8 mouse cellular contexts compared by ENCODE assay signal in the genomic region with DNA sequence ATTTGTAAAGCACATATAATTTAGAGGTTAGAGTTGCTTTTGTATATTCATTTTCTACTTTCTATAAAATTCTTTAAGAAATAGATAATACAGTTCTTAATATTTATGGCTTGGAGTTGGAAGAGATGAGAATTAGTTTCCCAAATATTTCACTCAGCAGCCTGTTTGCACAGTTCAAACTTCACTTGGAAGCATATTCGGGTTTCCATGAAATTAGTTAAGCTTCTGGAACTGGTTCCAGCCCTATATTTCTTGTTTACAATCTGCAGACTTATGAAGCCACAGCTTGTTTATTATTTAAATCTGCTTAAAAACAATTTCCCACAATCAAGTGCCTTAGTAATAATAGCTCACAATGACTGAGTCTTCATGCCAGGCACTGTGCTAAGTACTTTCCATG. TPM values are rescaled to one million over a fixed set of nuclear protein-coding genes. Genes with fewer than 3 reads are reported as not detected.
DNase-seq lines count a peak whose midpoint lies in the region; ATAC-seq and TF ChIP-seq lines count a peak whose summit lies in the region.

No protein-coding gene starts in this region.

- no peaks in the 10 kb centered on the region for H3K36me3 ChIP-seq in forebrain, embryonic 10.5 days (replicated peaks)
- no peaks in the 10 kb centered on the region for H3K36me3 ChIP-seq in forebrain, embryonic 14.5 days (ENCODE audit: control insufficient read depth, insufficient read depth, low read length)
- no peaks in the 10 kb centered on the region for H3K36me3 ChIP-seq in kidney, embryonic 15.5 days
- H3K36me3 ChIP-seq in embryonic facial prominence, embryonic 15.5 days: no peaks in the 10 kb centered on the region
- no peaks in the 10 kb centered on the region for H3K36me3 ChIP-seq in liver, embryonic 14.5 days (replicated peaks; ENCODE audit: control insufficient read depth, insufficient read depth, low read depth)

- no peaks in the 10 kb centered on the region for H3K9me3 ChIP-seq in forebrain, embryonic 10.5 days
- H3K9me3 ChIP-seq in forebrain, embryonic 14.5 days (replicated peaks; ENCODE audit: control insufficient read depth, low read length): no peaks in the 10 kb centered on the region
- no peaks in the 10 kb centered on the region for H3K9me3 ChIP-seq in kidney, embryonic 15.5 days (replicated peaks)
- H3K9me3 ChIP-seq in embryonic facial prominence, embryonic 15.5 days (replicated peaks): no peaks in the 10 kb centered on the region
- no peaks in the 10 kb centered on the region for H3K9me3 ChIP-seq in liver, embryonic 14.5 days (ENCODE audit: control insufficient read depth, low read length)

- no peak for DNase-seq in forebrain, embryonic 10.5 days (ENCODE audit: extremely low spot score, low spot score)
- DNase-seq in forebrain, embryonic 14.5 days (ENCODE audit: low spot score): no peak
- DNase-seq in kidney, adult 8-10 months: no peak
- DNase-seq in liver, embryonic 14.5 days (ENCODE audit: low read depth in 3 of 3, low spot score in 3 of 3): no peak
- DNase-seq in adrenal gland, adult 18-20 months (ENCODE audit: low spot score in 2 of 2): no peak
- DNase-seq in frontal cortex, postnatal 25 days (ENCODE audit: low spot score in 2 of 2): no peak

- 62% methylated on average over 1 of the region's 1 CpGs for WGBS in forebrain, embryonic 10.5 days
- WGBS in forebrain, embryonic 14.5 days: 59% methylated on average over 1 of the region's 1 CpGs
- 54% methylated on average over 1 of the region's 1 CpGs for WGBS in kidney, embryonic 15.5 days
- WGBS in embryonic facial prominence, embryonic 15.5 days: 32% methylated on average over 1 of the region's 1 CpGs
- WGBS in liver, embryonic 14.5 days (ENCODE audit: insufficient replicate concordance): 41% methylated on average over 1 of the region's 1 CpGs

- no peak overlapping the region for H3K4me2 ChIP-seq in forebrain, embryonic 14.5 days (ENCODE audit: low read length)
- peak overlapping the region; percentile 69 for H3K4me2 ChIP-seq in kidney, embryonic 15.5 days
- H3K4me2 ChIP-seq in embryonic facial prominence, embryonic 15.5 days (replicated peaks): peak overlapping the region; percentile 77
- H3K4me2 ChIP-seq in liver, embryonic 14.5 days (ENCODE audit: low read depth): peak overlapping the region; percentile 83

- H3K27ac ChIP-seq in forebrain, embryonic 10.5 days: no peak overlapping the region
- H3K27ac ChIP-seq in forebrain, embryonic 14.5 days (ENCODE audit: low read depth, low read length): no peak overlapping the region
- H3K27ac ChIP-seq in kidney, embryonic 15.5 days: no peak overlapping the region
- no peak overlapping the region for H3K27ac ChIP-seq in embryonic facial prominence, embryonic 15.5 days (replicated peaks)
- H3K27ac ChIP-seq in liver, embryonic 14.5 days: no peak overlapping the region

- peaks cover 23% of the 10 kb centered on the region for H3K4me1 ChIP-seq in forebrain, embryonic 10.5 days
- peaks cover 8% of the 10 kb centered on the region for H3K4me1 ChIP-seq in forebrain, embryonic 14.5 days (ENCODE audit: control insufficient read depth, insufficient read depth, low read length)
- peaks cover 15% of the 10 kb centered on the region for H3K4me1 ChIP-seq in kidney, embryonic 15.5 days
- H3K4me1 ChIP-seq in embryonic facial prominence, embryonic 15.5 days: peaks cover 10% of the 10 kb centered on the region
- peaks cover 9% of the 10 kb centered on the region in 2 experiments for H3K4me1 ChIP-seq in liver, embryonic 14.5 days (replicated peaks; ENCODE audit: control insufficient read depth in 2 of 2, insufficient read depth in 2 of 2, low read length in 1 of 2)

- peaks cover 35% of the 10 kb centered on the region for H3K27me3 ChIP-seq in forebrain, embryonic 10.5 days (ENCODE audit: poor library complexity, severe bottlenecking)
- H3K27me3 ChIP-seq in forebrain, embryonic 14.5 days (replicated peaks; ENCODE audit: control insufficient read depth, insufficient read depth, low read length): peaks cover 5% of the 10 kb centered on the region; the same call in 1 of the 2 replicates
- no peaks in the 10 kb centered on the region for H3K27me3 ChIP-seq in kidney, embryonic 15.5 days
- no peaks in the 10 kb centered on the region for H3K27me3 ChIP-seq in embryonic facial prominence, embryonic 15.5 days
- H3K27me3 ChIP-seq in liver, embryonic 14.5 days (ENCODE audit: control insufficient read depth, insufficient read depth, low read length): no peaks in the 10 kb centered on the region

- H3K9ac ChIP-seq in forebrain, embryonic 14.5 days (ENCODE audit: low read length): no peak overlapping the region
- 0 out of 2 replicates have a peak overlapping the region, but pooled peaks have one; percentile 54 for H3K9ac ChIP-seq in kidney, embryonic 15.5 days
- no peak overlapping the region for H3K9ac ChIP-seq in embryonic facial prominence, embryonic 15.5 days
- H3K9ac ChIP-seq in liver, embryonic 14.5 days (replicated peaks): no peak overlapping the region

- TF ChIP-seq EP300 in liver, embryonic 14.5 days (IDR thresholded peaks at IDR 0.05; ENCODE audit: low read depth): no peak

- no peak for ATAC-seq in forebrain, embryonic 14.5 days
- ATAC-seq in kidney, embryonic 15.5 days (replicated peaks; ENCODE audit: low FRiP score): no peak
- ATAC-seq in embryonic facial prominence, embryonic 15.5 days (ENCODE audit: insufficient number of reproducible peaks, low FRiP score, low TSS enrichment, low read depth): no peak
- no peak for ATAC-seq in liver, embryonic 14.5 days (ENCODE audit: insufficient read depth)

- TF ChIP-seq CTCF in liver, embryonic 14.5 days (IDR thresholded peaks at IDR 0.05; ENCODE audit: low read depth): no peak

- H3K4me3 ChIP-seq in forebrain, embryonic 10.5 days: peak overlapping the region; percentile 59
- no peak overlapping the region for H3K4me3 ChIP-seq in forebrain, embryonic 14.5 days (ENCODE audit: low read depth, low read length)
- H3K4me3 ChIP-seq in kidney, embryonic 15.5 days (replicated peaks): peak overlapping the region; percentile 72
- H3K4me3 ChIP-seq in embryonic facial prominence, embryonic 15.5 days (replicated peaks): peak overlapping the region; percentile 65
- H3K4me3 ChIP-seq in liver, embryonic 14.5 days (ENCODE audit: insufficient read depth in 1 of 2, low read depth in 2 of 2, low read length in 2 of 2): no peak overlapping the region

RNA-seq across cellular contexts. Expression of a gene that starts 17.1 kb away (rescaled TPM):
- polyA plus RNA-seq in forebrain, embryonic 10.5 days (2016; fragmentation: Nextera tagmentation; extraction: Ambion mirVana): 33.7 and 35.7 TPM in 2 replicates
- 20.1 and 30.2 TPM in 2 replicates for polyA plus RNA-seq in forebrain, embryonic 14.5 days (2014; fragmentation: Nextera tagmentation; extraction: Ambion mirVana)
- polyA plus RNA-seq in kidney, embryonic 15.5 days (2015; fragmentation: Nextera tagmentation; extraction: Ambion mirVana): 43.3 and 47.9 TPM in 2 replicates
- polyA plus RNA-seq in embryonic facial prominence, embryonic 15.5 days (2015; fragmentation: Nextera tagmentation; extraction: Ambion mirVana): 45.1 and 47.8 TPM in 2 replicates
- polyA plus RNA-seq in liver, embryonic 14.5 days (2012; rRNA removed): 3.4 and 3.9 TPM in 2 replicates
- 5.3 and 6.2 TPM in 2 replicates for polyA plus RNA-seq in liver, embryonic 14.5 days (2014; fragmentation: Nextera tagmentation; extraction: Ambion mirVana)
- 10 to 100 TPM; 48.6 to 58.7 TPM for total RNA-seq in adrenal gland, adult 18-20 months (2021)

Comparison
In these comparisons a context has a peak if more than half of its experiments do, and no peak if none do; other contexts are left out.
1. H3K4me3 ChIP-seq: peak in forebrain, embryonic 10.5 days (single experiment), kidney, embryonic 15.5 days (single experiment) and embryonic facial prominence, embryonic 15.5 days (single experiment); none in forebrain, embryonic 14.5 days (single experiment) and liver, embryonic 14.5 days (0 of 2).